Mouse (Mus musculus): ENCODE measurements around the gene Kmt2c. TPM values are rescaled to one million over a fixed set of nuclear protein-coding genes. Genes with fewer than 3 reads are reported as not detected.

Kmt2c gene
- polyA plus RNA-seq, 1 experiment from 2014 or later: 13.6 TPM

GRCm38 (mm10) chr5:25268258-25268888 lies 230.2 kb downstream of the Kmt2c start:
- WGBS: 89% methylated on average over 4 of the region's 4 CpGs
- H3K36me3 ChIP-seq (ENCODE audit: control insufficient read depth, insufficient read depth, low read length): peaks cover 15% of the 10 kb centered on the region
- H3K4me3 ChIP-seq (replicated peaks; ENCODE audit: low read length): no peak overlapping the region
- H3K4me2 ChIP-seq (ENCODE audit: low read depth, low read length): no peak overlapping the region
- no peak overlapping the region for H3K27ac ChIP-seq (ENCODE audit: low read length)
- ATAC-seq (ENCODE audit: insufficient read depth, low FRiP score): no peak
- H3K27me3 ChIP-seq (ENCODE audit: control insufficient read depth, insufficient read depth, low read length): no peaks in the 10 kb centered on the region
- H3K9ac ChIP-seq (ENCODE audit: low read length): no peak overlapping the region
- no peaks in the 10 kb centered on the region for H3K9me3 ChIP-seq (replicated peaks; ENCODE audit: control insufficient read depth, low read length)
- no peaks in the 10 kb centered on the region for H3K4me1 ChIP-seq (ENCODE audit: control insufficient read depth, insufficient read depth, low read length)

- 77% methylated on average over 7 of the region's 7 CpGs for WGBS
- peaks cover 20% of the 10 kb centered on the region for H3K36me3 ChIP-seq (ENCODE audit: control insufficient read depth, insufficient read depth, low read length)
- no peak overlapping the region for H3K27ac ChIP-seq (ENCODE audit: low read length)
These were observed 236.3 kb downstream of the Kmt2c start for GRCm38 (mm10) chr5:25262266-25262665.

GRCm38 (mm10) chr5:25261452-25261851 lies 237.1 kb downstream of the Kmt2c start:
- Histone ChIP-seq H3K27ac (ENCODE audit: low read length) (no peak overlapping the region), H3K27me3 (ENCODE audit: control insufficient read depth, insufficient read depth, low read length) (no peaks in the 10 kb centered on the region), H3K36me3 (ENCODE audit: control insufficient read depth, insufficient read depth, low read length) (peaks cover 20% of the 10 kb centered on the region), H3K4me1 (ENCODE audit: control insufficient read depth, insufficient read depth, low read length) (no peaks in the 10 kb centered on the region), H3K4me3 (replicated peaks; ENCODE audit: low read length) (no peak overlapping the region), H3K9me3 (replicated peaks; ENCODE audit: control insufficient read depth, low read length) (no peaks in the 10 kb centered on the region), H3K4me2 (ENCODE audit: low read depth, low read length) (no peak overlapping the region), H3K9ac (ENCODE audit: low read length) (no peak overlapping the region)
- no peak for ATAC-seq (ENCODE audit: insufficient read depth, low FRiP score)
- 80% methylated on average over 6 of the region's 6 CpGs for WGBS

More at GRCm38 (mm10) chr5:25262266-25262665, 236.3 kb downstream of the Kmt2c start:
- no peaks in the 10 kb centered on the region for H3K9me3 ChIP-seq (replicated peaks; ENCODE audit: control insufficient read depth, low read length)
- no peak overlapping the region for H3K4me3 ChIP-seq (replicated peaks; ENCODE audit: low read length)
- ATAC-seq (ENCODE audit: insufficient read depth, low FRiP score): no peak
- no peaks in the 10 kb centered on the region for H3K27me3 ChIP-seq (ENCODE audit: control insufficient read depth, insufficient read depth, low read length)
- no peaks in the 10 kb centered on the region for H3K4me1 ChIP-seq (ENCODE audit: control insufficient read depth, insufficient read depth, low read length)
- no peak overlapping the region for H3K9ac ChIP-seq (ENCODE audit: low read length)
- no peak overlapping the region for H3K4me2 ChIP-seq (ENCODE audit: low read depth, low read length)

- Histone ChIP-seq H3K9ac (ENCODE audit: low read length) (no peak overlapping the region), H3K4me2 (ENCODE audit: low read depth, low read length) (no peak overlapping the region), H3K27ac (ENCODE audit: low read length) (no peak overlapping the region), H3K4me3 (replicated peaks; ENCODE audit: low read length) (no peak overlapping the region), H3K9me3 (replicated peaks; ENCODE audit: control insufficient read depth, low read length) (no peaks in the 10 kb centered on the region), H3K27me3 (ENCODE audit: control insufficient read depth, insufficient read depth, low read length) (no peaks in the 10 kb centered on the region), H3K4me1 (ENCODE audit: control insufficient read depth, insufficient read depth, low read length) (no peaks in the 10 kb centered on the region), H3K36me3 (ENCODE audit: control insufficient read depth, insufficient read depth, low read length) (peaks cover 18% of the 10 kb centered on the region)
- WGBS: 87% methylated on average over 2 of the region's 2 CpGs
- no peak for ATAC-seq (ENCODE audit: insufficient read depth, low FRiP score)
These were observed 241.9 kb downstream of the Kmt2c start for GRCm38 (mm10) chr5:25256686-25257085.

DNA sequence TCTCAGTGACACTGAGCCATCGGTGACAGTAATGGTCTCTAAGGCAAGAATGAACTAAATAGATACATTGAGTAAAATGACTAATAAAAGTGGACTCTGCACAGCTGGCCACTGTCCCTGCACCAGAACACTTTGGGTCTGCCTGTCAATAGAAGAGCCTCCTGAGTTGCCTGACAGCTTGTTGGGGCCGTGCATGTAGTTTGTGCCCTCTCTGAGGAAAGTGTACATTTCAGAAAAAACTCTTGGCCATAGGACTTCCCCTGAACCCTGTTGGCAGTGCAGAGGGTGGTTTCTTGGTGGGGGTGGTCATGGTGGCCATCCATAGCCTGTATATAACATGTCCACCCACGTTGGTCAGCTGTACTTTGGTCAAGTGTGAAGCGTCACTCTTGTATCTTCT lies 244.1 kb downstream of the Kmt2c start:
- 91% methylated on average over 4 of the region's 4 CpGs for WGBS

DNA sequence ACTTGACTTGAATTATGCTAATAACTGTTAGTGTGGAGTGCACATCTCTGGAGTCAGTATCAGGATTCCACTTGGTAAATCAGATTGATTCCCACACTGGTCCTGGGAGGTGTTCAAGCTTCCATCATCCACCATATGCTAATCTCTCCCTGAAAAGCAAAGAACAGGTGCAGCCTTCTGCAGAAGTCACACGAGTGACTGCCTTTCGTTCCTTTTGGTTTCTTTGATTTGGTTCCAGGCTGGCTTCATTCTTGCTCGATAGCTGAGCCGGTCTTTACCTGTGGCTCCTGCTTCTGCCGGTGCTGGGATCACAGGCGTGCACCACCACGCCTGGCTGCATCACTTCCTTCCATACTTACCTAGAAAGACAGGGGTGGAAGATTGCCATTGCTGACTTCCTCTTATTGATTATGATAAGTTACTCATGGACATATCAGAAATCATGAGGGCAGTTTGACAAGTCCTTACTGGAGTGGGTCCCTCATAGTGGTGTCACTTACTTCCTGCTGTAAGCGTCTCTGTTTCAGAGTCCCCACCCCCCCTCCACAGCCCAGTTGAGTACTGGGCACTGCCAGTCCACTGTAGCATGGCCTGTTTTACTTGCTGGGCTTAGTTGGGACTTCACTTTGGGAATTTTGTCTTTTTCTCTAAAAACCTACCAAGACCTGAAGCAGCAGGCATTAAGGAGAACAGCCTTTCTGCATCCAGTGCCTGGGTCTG lies 245.6 kb downstream of the Kmt2c start:
- WGBS: 66% methylated on average over 8 of the region's 8 CpGs
- no peak overlapping the region for H3K4me2 ChIP-seq (ENCODE audit: low read depth, low read length)
- H3K4me1 ChIP-seq (ENCODE audit: control insufficient read depth, insufficient read depth, low read length): no peaks in the 10 kb centered on the region
- H3K27me3 ChIP-seq (ENCODE audit: control insufficient read depth, insufficient read depth, low read length): no peaks in the 10 kb centered on the region
- H3K27ac ChIP-seq (ENCODE audit: low read length): peak overlapping the region; percentile 81
- no peaks in the 10 kb centered on the region for H3K9me3 ChIP-seq (replicated peaks; ENCODE audit: control insufficient read depth, low read length)
- H3K36me3 ChIP-seq (ENCODE audit: control insufficient read depth, insufficient read depth, low read length): peaks cover 24% of the 10 kb centered on the region
- H3K9ac ChIP-seq (ENCODE audit: low read length): no peak overlapping the region
- peak; percentile 77 for ATAC-seq (ENCODE audit: insufficient read depth, low FRiP score)
- H3K4me3 ChIP-seq (replicated peaks; ENCODE audit: low read length): no peak overlapping the region

More for the DNA sequence above, 244.1 kb downstream of the Kmt2c start:
- no peak for ATAC-seq (ENCODE audit: insufficient read depth, low FRiP score)
- H3K27me3 ChIP-seq (ENCODE audit: control insufficient read depth, insufficient read depth, low read length): no peaks in the 10 kb centered on the region
- H3K4me3 ChIP-seq (replicated peaks; ENCODE audit: low read length): no peak overlapping the region
- H3K9ac ChIP-seq (ENCODE audit: low read length): no peak overlapping the region
- H3K9me3 ChIP-seq (replicated peaks; ENCODE audit: control insufficient read depth, low read length): no peaks in the 10 kb centered on the region
- no peak overlapping the region for H3K27ac ChIP-seq (ENCODE audit: low read length)
- H3K36me3 ChIP-seq (ENCODE audit: control insufficient read depth, insufficient read depth, low read length): peaks cover 30% of the 10 kb centered on the region
- no peak overlapping the region for H3K4me2 ChIP-seq (ENCODE audit: low read depth, low read length)
- no peaks in the 10 kb centered on the region for H3K4me1 ChIP-seq (ENCODE audit: control insufficient read depth, insufficient read depth, low read length)

DNA sequence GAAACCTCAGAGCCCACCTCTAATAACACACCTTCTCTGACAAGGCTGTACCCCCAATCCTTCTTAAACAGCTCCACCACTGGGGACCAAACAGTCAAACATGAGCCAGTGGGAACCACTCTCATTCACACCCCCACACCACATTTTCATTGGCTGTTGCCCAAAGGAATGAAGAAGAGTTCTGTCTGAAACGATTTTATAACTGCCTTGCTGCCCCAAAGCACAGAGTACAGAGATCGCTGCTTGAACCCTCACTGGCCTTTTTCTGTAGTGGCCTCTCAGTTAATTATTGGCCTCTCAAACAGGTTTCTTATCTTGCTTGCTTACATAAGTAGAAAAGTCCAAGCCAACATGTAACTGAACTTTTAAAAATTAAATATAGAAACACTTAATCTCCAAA lies 246.2 kb downstream of the Kmt2c start:
- Histone ChIP-seq H3K4me2 (ENCODE audit: low read depth, low read length) (no peak overlapping the region), H3K4me1 (ENCODE audit: control insufficient read depth, insufficient read depth, low read length) (no peaks in the 10 kb centered on the region), H3K27ac (ENCODE audit: low read length) (peak overlapping the region; percentile 81), H3K9me3 (replicated peaks; ENCODE audit: control insufficient read depth, low read length) (no peaks in the 10 kb centered on the region), H3K4me3 (replicated peaks; ENCODE audit: low read length) (no peak overlapping the region), H3K27me3 (ENCODE audit: control insufficient read depth, insufficient read depth, low read length) (no peaks in the 10 kb centered on the region), H3K9ac (ENCODE audit: low read length) (no peak overlapping the region), H3K36me3 (ENCODE audit: control insufficient read depth, insufficient read depth, low read length) (peaks cover 24% of the 10 kb centered on the region)
- peak; percentile 83 for ATAC-seq (ENCODE audit: insufficient read depth, low FRiP score)
- 60% methylated on average over 2 of the region's 2 CpGs for whole genome bisulfite sequencing

DNA sequence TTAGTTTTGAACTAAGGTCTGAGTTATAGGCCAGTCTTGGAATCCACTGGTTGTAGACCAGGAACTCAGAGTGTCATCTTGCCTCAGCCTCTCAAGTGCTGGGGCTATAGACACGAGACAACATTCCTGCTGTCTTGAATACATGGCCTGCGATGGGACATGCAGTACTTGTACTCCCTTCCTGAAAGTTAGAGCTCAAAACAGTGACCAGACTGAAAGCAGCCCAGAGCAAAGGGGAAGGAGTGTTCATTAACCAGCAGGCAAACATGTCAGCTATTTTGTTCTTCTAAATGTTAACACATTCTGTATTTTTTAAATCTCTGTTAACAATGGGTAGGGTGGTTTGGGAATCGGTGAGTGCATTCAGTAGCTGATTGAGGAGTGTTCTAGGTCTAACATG lies 251.5 kb downstream of the Kmt2c start:
- H3K4me2 ChIP-seq (ENCODE audit: low read depth, low read length): no peak overlapping the region
- no peak overlapping the region for H3K9ac ChIP-seq (ENCODE audit: low read length)
- H3K4me3 ChIP-seq (replicated peaks; ENCODE audit: low read length): no peak overlapping the region
- H3K27me3 ChIP-seq (ENCODE audit: control insufficient read depth, insufficient read depth, low read length): no peaks in the 10 kb centered on the region
- WGBS: 63% methylated on average over 3 of the region's 3 CpGs
- ATAC-seq (ENCODE audit: insufficient read depth, low FRiP score): no peak
- H3K9me3 ChIP-seq (replicated peaks; ENCODE audit: control insufficient read depth, low read length): no peaks in the 10 kb centered on the region
- peaks cover 14% of the 10 kb centered on the region for H3K36me3 ChIP-seq (ENCODE audit: control insufficient read depth, insufficient read depth, low read length)
- H3K27ac ChIP-seq (ENCODE audit: low read length): no peak overlapping the region
- no peaks in the 10 kb centered on the region for H3K4me1 ChIP-seq (ENCODE audit: control insufficient read depth, insufficient read depth, low read length)

DNA sequence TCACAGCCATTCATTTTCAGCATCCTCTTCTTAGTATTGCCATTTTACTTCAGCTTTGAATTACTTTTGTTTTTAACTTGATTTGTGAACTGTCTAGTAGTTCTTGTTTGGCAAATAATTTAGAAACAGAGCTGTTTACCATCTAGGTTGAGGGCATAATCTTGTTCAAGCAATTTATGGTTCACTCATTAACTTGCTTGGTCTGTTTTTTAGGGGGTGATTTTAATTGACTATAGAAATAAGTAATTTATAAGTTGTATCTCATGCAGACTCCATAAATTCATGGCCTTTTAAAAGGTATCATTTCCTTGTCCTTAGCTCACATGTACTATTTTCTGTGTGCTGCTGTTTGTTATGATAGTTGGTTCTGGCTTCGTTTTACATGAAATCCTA lies 252.1 kb downstream of the Kmt2c start:
- no peak for ATAC-seq (ENCODE audit: insufficient read depth, low FRiP score)
- H3K4me1 ChIP-seq (ENCODE audit: control insufficient read depth, insufficient read depth, low read length): no peaks in the 10 kb centered on the region
- no peak overlapping the region for H3K9ac ChIP-seq (ENCODE audit: low read length)
- H3K9me3 ChIP-seq (replicated peaks; ENCODE audit: control insufficient read depth, low read length): no peaks in the 10 kb centered on the region
- no peak overlapping the region for H3K27ac ChIP-seq (ENCODE audit: low read length)
- H3K36me3 ChIP-seq (ENCODE audit: control insufficient read depth, insufficient read depth, low read length): peaks cover 10% of the 10 kb centered on the region
- no peak overlapping the region for H3K4me2 ChIP-seq (ENCODE audit: low read depth, low read length)
- no peaks in the 10 kb centered on the region for H3K27me3 ChIP-seq (ENCODE audit: control insufficient read depth, insufficient read depth, low read length)
- no peak overlapping the region for H3K4me3 ChIP-seq (replicated peaks; ENCODE audit: low read length)
- WGBS: 63% methylated on average over 1 of the region's 1 CpGs

Measured in stomach, embryonic 16.5 days (tissue).